Mouse (Mus musculus) midbrain, postnatal 0 days (tissue): Measurements from ENCODE around the gene Gramd1b. TPM values are rescaled to one million over a fixed set of nuclear protein-coding genes. Genes with fewer than 3 reads are reported as not detected.

Experiments used
- ATAC-seq: fragments of 200-750 bp; cut with Nextera tagmentation; 2 replicates; pipeline ENCODE4 v1.8.0; 2017; ENCODE audit warnings: moderate number of reproducible peaks, mild to moderate bottlenecking, moderate TSS enrichment, moderate library complexity; ENCODE audit not compliant: low FRiP score
- DNase-seq: peaks from one replicate; pipeline ENCODE4 v3.0.0-alpha.2; 2015; ENCODE audit warnings: low spot score
- H3K27ac ChIP-seq: fragments of 300-500 bp; sonication (generic); 2 replicates; pipeline ENCODE4 v1.5.1; 2014; ENCODE audit warnings: low read depth, mild to moderate bottlenecking, low read length, mixed read lengths
- H3K27me3 ChIP-seq: fragments of 300-500 bp; sonication (generic); 2 replicates; pipeline ENCODE4 v1.6.1; 2014; ENCODE audit warnings: low read length, control low read depth, mixed read lengths; ENCODE audit not compliant: insufficient read depth
- H3K36me3 ChIP-seq: fragments of 300-500 bp; sonication (generic); 2 replicates; pipeline ENCODE4 v1.6.1; 2014; ENCODE audit warnings: low read length, control low read depth, mixed read lengths; ENCODE audit not compliant: insufficient read depth
- H3K4me1 ChIP-seq: fragments of 300-500 bp; sonication (generic); 2 replicates; pipeline ENCODE4 v1.6.1; 2014; ENCODE audit warnings: mild to moderate bottlenecking, control low read depth, antibody characterized with exemption, low read length, mixed read lengths; ENCODE audit not compliant: insufficient read depth
- H3K4me2 ChIP-seq: fragments of 300-500 bp; sonication (generic); 2 replicates; pipeline ENCODE4 v1.6.1; 2014; ENCODE audit warnings: low read depth, mild to moderate bottlenecking, low read length, mixed read lengths; ENCODE audit not compliant: poor library complexity, severe bottlenecking
- H3K4me3 ChIP-seq: fragments of 300-500 bp; sonication (generic); 2 replicates; pipeline ENCODE4 v1.5.1; 2014; ENCODE audit warnings: low read depth, mild to moderate bottlenecking, low read length, moderate library complexity
- H3K9ac ChIP-seq: fragments of 300-500 bp; sonication (generic); replicated peaks from 2 replicates; pipeline ENCODE4 v1.6.1; 2014; ENCODE audit warnings: mild to moderate bottlenecking, low read length, moderate library complexity, mixed read lengths; ENCODE audit not compliant: poor library complexity, severe bottlenecking
- H3K9me3 ChIP-seq: fragments of 300-500 bp; sonication (generic); 2 replicates; pipeline ENCODE4 v1.6.1; 2016; ENCODE audit warnings: low read length, control low read depth
- CTCF ChIP-seq: IDR thresholded peaks from 2 replicates; pipeline ENCODE4 v1.5.1; 2016; ENCODE audit warnings: antibody characterized with exemption, mild to moderate bottlenecking
- WGBS: fragments of 180-500 bp; shearing (Covaris S2); extraction: QIAGEN DNeasy Blood & Tissue Kit; methylation state at CpG from one replicate; pipeline ENCODE4 v1.1.7; 2014; 5-methylcytosine and 5-hydroxymethylcytosine counted together
- polyA plus RNA-seq: library from polyadenylated mRNA; unstranded; fragments of >200 nt; fragmentation: Nextera tagmentation; extraction: Ambion mirVana; gene quantifications from 2 replicates; pipeline ENCODE4 v1.2.1, GENCODE M21; 2015
- total RNA-seq: library from RNA; depleted of rRNA; stranded (reverse); fragments of >200 nt; gene quantifications from 2 replicates; pipeline ENCODE4 v1.2.3, GENCODE M21; 2014

The Gramd1b gene
- total and polyA plus RNA-seq, 2 experiments from 2014 or later = 19.1 to 48.3 TPM

DNA sequence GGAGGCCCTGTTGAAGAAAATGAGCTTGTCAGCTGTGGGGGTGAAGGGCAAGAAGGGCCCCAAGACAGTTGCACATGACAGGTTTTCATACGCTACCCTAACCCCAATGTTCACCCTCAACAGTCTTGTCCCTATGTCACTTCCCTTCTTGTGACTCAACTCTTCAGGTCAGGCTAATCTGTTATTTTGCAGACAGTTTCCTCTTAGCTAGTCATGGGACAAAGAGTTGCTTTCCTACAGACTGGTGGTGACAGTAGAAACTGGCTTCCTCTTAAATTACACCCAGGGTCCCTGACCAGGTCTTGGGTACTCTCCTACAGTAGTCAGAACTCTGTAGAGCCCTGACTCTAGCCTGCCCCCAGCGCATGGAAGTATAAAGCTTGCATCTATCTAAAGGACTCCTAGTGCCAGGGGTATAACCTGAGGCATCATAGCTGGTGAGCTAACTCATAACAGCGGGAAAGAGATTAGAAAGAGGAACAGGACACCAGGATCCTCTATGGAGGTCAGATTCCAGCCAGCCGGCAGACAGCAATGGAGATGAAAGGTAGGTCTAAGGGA is 206.9 kb downstream of the Gramd1b start:
- TF ChIP-seq CTCF = no peak
- peaks cover 54% of the 10 kb centered on the region for H3K36me3 ChIP-seq
- no peaks in the 10 kb centered on the region for H3K27me3 ChIP-seq

DNA sequence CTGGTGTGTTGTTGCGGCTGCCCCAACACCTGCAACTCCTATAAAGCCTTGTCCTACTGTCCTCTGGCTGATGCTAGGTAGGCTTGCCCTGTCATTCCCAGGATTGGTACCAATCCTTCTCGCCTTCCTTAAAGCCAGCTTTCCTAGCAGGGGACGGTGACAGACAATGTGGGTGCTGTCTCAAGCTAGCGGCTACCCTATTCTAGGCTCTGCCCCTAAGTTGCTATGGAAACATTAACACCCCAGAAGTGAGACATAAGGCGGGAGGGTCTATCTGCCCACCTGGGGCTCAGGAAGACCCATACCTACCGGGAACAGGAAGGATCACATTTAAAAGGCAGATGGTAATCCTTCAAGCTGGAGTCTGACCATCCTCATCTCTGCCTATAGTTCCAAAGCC is 207.4 kb downstream of the Gramd1b start:
- H3K27me3 ChIP-seq = no peaks in the 10 kb centered on the region
- no peak overlapping the region for H3K27ac ChIP-seq
- DNase-seq = no peak
- no peak overlapping the region for H3K4me3 ChIP-seq
- no peak for TF ChIP-seq CTCF
- no peaks in the 10 kb centered on the region for H3K4me1 ChIP-seq
- H3K4me2 ChIP-seq = no peak overlapping the region
- no peak overlapping the region for H3K9ac ChIP-seq
- ATAC-seq = no peak
- WGBS = 79% methylated on average over 6 of the region's 6 CpGs
- H3K36me3 ChIP-seq = peaks cover 53% of the 10 kb centered on the region
- H3K9me3 ChIP-seq = no peaks in the 10 kb centered on the region

More for the DNA sequence above, 206.9 kb downstream of the Gramd1b start:
- no peak overlapping the region for H3K27ac ChIP-seq
- no peak for DNase-seq
- H3K9me3 ChIP-seq = no peaks in the 10 kb centered on the region
- no peak overlapping the region for H3K4me2 ChIP-seq
- no peaks in the 10 kb centered on the region for H3K4me1 ChIP-seq
- no peak overlapping the region for H3K4me3 ChIP-seq
- 84% methylated on average over 4 of the region's 4 CpGs for WGBS
- H3K9ac ChIP-seq = no peak overlapping the region
- no peak for ATAC-seq

DNA sequence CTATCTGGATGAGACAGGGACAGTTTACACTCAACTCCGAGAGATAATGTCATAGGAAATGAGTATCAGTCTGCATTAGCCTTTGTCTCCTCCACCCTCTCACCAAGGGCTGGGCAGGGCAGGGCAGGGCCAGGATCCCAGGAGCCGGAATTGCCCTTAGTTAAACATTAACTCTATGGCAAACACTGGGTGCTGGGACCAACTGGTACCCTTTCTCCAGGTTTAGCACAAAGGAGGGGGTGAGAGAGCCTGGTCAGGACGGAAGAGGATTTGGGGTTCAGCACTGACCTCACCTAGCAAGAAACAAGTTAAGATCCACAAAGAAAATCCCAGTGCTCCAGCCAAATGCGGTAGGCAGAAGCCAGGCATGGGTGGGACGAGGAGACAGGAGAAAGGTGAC is 208.0 kb downstream of the Gramd1b start:
- 92% methylated on average over 5 of the region's 5 CpGs for WGBS
- H3K36me3 ChIP-seq = peaks cover 47% of the 10 kb centered on the region
- no peak overlapping the region for H3K4me2 ChIP-seq
- no peak overlapping the region for H3K9ac ChIP-seq
- no peak for TF ChIP-seq CTCF
- no peaks in the 10 kb centered on the region for H3K9me3 ChIP-seq
- no peak overlapping the region for H3K27ac ChIP-seq
- ATAC-seq (no peak), DNase-seq (no peak)
- H3K27me3 ChIP-seq = no peaks in the 10 kb centered on the region
- no peak overlapping the region for H3K4me3 ChIP-seq
- no peaks in the 10 kb centered on the region for H3K4me1 ChIP-seq

DNA sequence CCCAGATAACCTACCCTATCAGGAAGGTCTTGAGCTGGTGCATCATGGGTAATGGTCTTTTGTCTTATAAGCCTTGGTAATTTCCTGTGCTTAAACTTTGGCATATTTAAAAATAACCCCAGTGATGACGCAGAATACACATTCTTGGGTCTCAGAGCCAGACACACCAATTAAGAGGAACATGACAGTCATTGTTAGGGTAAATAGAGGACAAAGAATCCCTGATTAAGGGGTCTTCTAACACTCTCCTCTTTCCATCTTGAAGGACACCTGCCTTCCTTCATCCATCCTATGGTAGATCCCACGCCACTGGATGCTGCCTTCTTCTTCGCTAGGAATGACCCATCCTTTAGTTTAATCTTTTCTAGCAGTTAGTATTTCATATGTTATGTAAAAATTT is 208.8 kb downstream of the Gramd1b start:
- WGBS = 94% methylated on average over 3 of the region's 3 CpGs
- DNase-seq (no peak), ATAC-seq (no peak)
- no peaks in the 10 kb centered on the region for H3K4me1 ChIP-seq
- no peak overlapping the region for H3K4me3 ChIP-seq
- peaks cover 40% of the 10 kb centered on the region for H3K36me3 ChIP-seq
- H3K4me2 ChIP-seq = no peak overlapping the region
- TF ChIP-seq CTCF = no peak
- no peaks in the 10 kb centered on the region for H3K9me3 ChIP-seq
- no peak overlapping the region for H3K27ac ChIP-seq
- H3K27me3 ChIP-seq = no peaks in the 10 kb centered on the region
- no peak overlapping the region for H3K9ac ChIP-seq

DNA sequence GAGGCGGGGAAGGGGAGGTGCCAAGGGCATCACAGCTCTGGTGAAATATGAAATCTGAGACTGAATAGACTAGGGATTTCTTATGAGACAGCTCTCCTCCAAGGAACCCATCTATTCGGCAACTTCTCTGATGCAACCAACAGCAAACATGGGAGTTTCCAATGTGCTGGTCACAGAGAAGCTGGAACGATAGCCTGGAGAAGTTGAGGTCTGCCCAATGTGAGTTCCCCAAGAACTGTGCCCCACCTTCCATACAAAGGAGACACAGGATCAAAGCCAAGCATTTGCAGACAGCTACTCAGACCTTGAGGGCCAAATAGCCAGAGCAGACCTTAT is 209.5 kb downstream of the Gramd1b start:
- H3K27me3 ChIP-seq = no peaks in the 10 kb centered on the region
- H3K9me3 ChIP-seq = no peaks in the 10 kb centered on the region
- TF ChIP-seq CTCF = no peak
- H3K9ac ChIP-seq = no peak overlapping the region
- H3K4me1 ChIP-seq = no peaks in the 10 kb centered on the region
- DNase-seq (no peak), ATAC-seq (no peak)
- H3K36me3 ChIP-seq = peaks cover 42% of the 10 kb centered on the region
- no peak overlapping the region for H3K4me3 ChIP-seq
- no peak overlapping the region for H3K27ac ChIP-seq
- WGBS = 79% methylated on average over 3 of the region's 3 CpGs
- H3K4me2 ChIP-seq = no peak overlapping the region

DNA sequence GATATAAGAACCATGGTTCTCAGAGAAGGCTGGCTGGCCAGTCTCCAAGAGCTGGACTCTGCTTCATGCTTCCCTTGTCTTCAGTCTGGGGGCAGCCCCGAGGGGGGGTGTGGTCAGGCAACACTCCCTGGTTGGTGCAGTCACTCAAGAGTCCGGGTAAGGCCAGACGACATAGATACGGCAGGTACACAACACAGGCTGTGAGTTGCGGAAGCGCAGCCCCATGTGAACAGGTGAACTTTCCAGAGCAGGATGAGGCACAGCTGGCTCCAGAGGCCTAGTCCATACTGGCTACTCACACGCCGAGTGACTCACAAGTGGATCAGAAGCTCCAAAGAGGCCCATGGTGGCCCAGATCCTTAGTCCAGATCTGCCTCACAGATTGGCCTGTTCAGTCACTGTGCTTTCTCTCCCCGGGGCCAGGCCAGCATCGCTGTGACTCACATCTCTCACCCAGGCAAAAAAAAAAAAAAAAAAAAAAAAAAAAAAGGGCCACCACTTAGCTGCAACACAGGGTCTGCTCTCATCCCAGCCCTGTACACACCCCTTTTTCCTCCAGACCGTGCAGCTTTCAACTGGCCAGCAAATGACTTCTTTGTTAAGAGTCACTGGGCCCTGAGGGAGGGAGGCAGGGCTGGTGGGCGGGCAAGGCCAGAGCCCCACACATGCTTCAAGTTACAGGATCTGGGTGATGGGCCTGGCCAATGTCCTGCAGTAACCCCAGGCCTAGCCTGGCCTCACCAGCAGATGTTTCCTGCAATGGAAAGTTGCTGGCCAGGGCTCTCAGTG is 210.1 kb downstream of the Gramd1b start:
- 57% methylated on average over 12 of the region's 12 CpGs for WGBS

More for the DNA sequence above, 210.1 kb downstream of the Gramd1b start:
- no peak overlapping the region for H3K9ac ChIP-seq
- no peak overlapping the region for H3K27ac ChIP-seq
- no peaks in the 10 kb centered on the region for H3K9me3 ChIP-seq
- no peaks in the 10 kb centered on the region for H3K4me1 ChIP-seq
- no peak overlapping the region for H3K4me3 ChIP-seq
- TF ChIP-seq CTCF = no peak
- peaks cover 37% of the 10 kb centered on the region for H3K36me3 ChIP-seq
- no peaks in the 10 kb centered on the region for H3K27me3 ChIP-seq
- no peak overlapping the region for H3K4me2 ChIP-seq
- ATAC-seq (peak; percentile 62; the same call in 1 of the 2 replicates), DNase-seq (peak; percentile 68)
